Comparison of ENCODE assay signal across 22 mouse cellular contexts in the genomic region with DNA sequence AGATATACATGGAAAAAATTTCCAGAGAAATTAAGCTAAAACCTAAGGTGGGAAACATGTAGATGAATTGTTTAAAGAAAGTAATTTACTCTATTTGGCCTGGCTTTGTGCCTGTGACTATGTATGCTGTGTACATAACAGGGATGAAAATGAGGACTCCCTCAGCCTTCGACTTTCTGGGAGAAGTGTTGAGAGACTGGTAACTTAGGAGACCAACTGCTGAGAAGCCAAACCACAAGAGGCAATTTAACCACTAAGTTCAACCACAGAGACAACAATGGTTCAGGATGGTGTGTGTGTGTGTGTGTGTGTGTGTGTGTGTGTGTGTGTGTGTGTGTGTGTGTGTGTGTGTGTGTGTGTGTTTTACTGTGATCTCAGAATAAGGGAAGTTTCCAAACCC.
"Had no signal": no experiment of that assay in that cellular context is flagged by ENCODE, and none has a peak within 500 bp of the region (broad histone marks: within the 10 kb centered on the region; RNA-seq: fewer than 3 reads in every experiment).

No protein-coding gene starts in this region.

- DNase-seq: kidney, adult 2 months; kidney, postnatal 25 days; layer of hippocampus, adult 9-11 months; layer of hippocampus, postnatal 36 days; liver, postnatal 0 days; lung, embryonic 14.5 days; lung, postnatal 10 days; midbrain, embryonic 14.5 days; right cerebral cortex, adult 18-20 months; right cerebral cortex, postnatal 14 days; right cerebral cortex, postnatal 4 days; thymus, adult 2 months; thymus, postnatal 25 days had no signal

- H3K36me3 ChIP-seq: neural tube, embryonic 12.5 days; neural tube, embryonic 15.5 days had no signal

- H3K27me3 ChIP-seq: neural tube, embryonic 12.5 days; neural tube, embryonic 15.5 days had no signal

- H3K9me3 ChIP-seq: neural tube, embryonic 12.5 days; neural tube, embryonic 15.5 days had no signal

- H3K4me1 ChIP-seq: neural tube, embryonic 12.5 days; neural tube, embryonic 15.5 days had no signal

- ATAC-seq: intestine, postnatal 0 days; liver, postnatal 0 days had no signal

- H3K4me3 ChIP-seq: layer of hippocampus, adult 2 months; left cerebral cortex, adult 2 months; neural tube, embryonic 12.5 days; neural tube, embryonic 15.5 days had no signal

- H3K9ac ChIP-seq: liver, embryonic 14.5 days; liver, postnatal 0 days; lung, embryonic 14.5 days; neural tube, embryonic 12.5 days; neural tube, embryonic 15.5 days had no signal

- H3K27ac ChIP-seq: kidney, postnatal 0 days; layer of hippocampus, adult 2 months; left cerebral cortex, adult 2 months; liver, embryonic 14.5 days; neural tube, embryonic 12.5 days; neural tube, embryonic 15.5 days; stomach, postnatal 0 days had no signal

- H3K4me2 ChIP-seq: lung, embryonic 14.5 days; midbrain, embryonic 11.5 days; neural tube, embryonic 12.5 days; neural tube, embryonic 15.5 days had no signal
